Mouse (Mus musculus): Measurements from ENCODE around the gene Gpr107.
"Not testable (repeated sequence)": the region's sequence is repeated elsewhere in the genome, so short reads cannot be mapped to it uniquely, and the experiment has no call there.

The Gpr107 gene

GRCm38 (mm10) chr2:31156846-31157245, 4.7 kb downstream of the Gpr107 start:
- no peak for DNase-seq (ENCODE audit: low read depth, low spot score)

GRCm38 (mm10) chr2:31160147-31160920, 8.2 kb downstream of the Gpr107 start:
- DNase-seq (ENCODE audit: low read depth, low spot score) = no peak

- DNase-seq (ENCODE audit: low read depth, low spot score) = no peak
These were observed 9.5 kb downstream of the Gpr107 start for GRCm38 (mm10) chr2:31161620-31162019.

GRCm38 (mm10) chr2:31163361-31164118, 11.4 kb downstream of the Gpr107 start:
- no peak for DNase-seq (ENCODE audit: low read depth, low spot score)

GRCm38 (mm10) chr2:31164841-31165455, 12.8 kb downstream of the Gpr107 start:
- DNase-seq (ENCODE audit: low read depth, low spot score) = no peak

GRCm38 (mm10) chr2:31165529-31165928, 13.4 kb downstream of the Gpr107 start:
- no peak for DNase-seq (ENCODE audit: low read depth, low spot score)

GRCm38 (mm10) chr2:31167571-31167970, 15.5 kb downstream of the Gpr107 start:
- DNase-seq (ENCODE audit: low read depth, low spot score) = not testable (repeated sequence)

GRCm38 (mm10) chr2:31169001-31169400, 16.9 kb downstream of the Gpr107 start:
- DNase-seq (ENCODE audit: low read depth, low spot score) = no peak

GRCm38 (mm10) chr2:31170164-31170563, 18.0 kb downstream of the Gpr107 start:
- DNase-seq (ENCODE audit: low read depth, low spot score) = no peak

GRCm38 (mm10) chr2:31172001-31172400, 19.9 kb downstream of the Gpr107 start:
- DNase-seq (ENCODE audit: low read depth, low spot score) = no peak

- no peak for DNase-seq (ENCODE audit: low read depth, low spot score)
These were observed 20.4 kb downstream of the Gpr107 start for GRCm38 (mm10) chr2:31172536-31172935.

GRCm38 (mm10) chr2:31173290-31173689, 21.2 kb downstream of the Gpr107 start:
- no peak for DNase-seq (ENCODE audit: low read depth, low spot score)

GRCm38 (mm10) chr2:31178593-31178992, 26.5 kb downstream of the Gpr107 start:
- DNase-seq (ENCODE audit: low read depth, low spot score) = not testable (repeated sequence)

GRCm38 (mm10) chr2:31179471-31179870, 27.4 kb downstream of the Gpr107 start:
- DNase-seq (ENCODE audit: low read depth, low spot score) = no peak

GRCm38 (mm10) chr2:31180081-31180551, 28.0 kb downstream of the Gpr107 start:
- DNase-seq (ENCODE audit: low read depth, low spot score) = no peak

- no peak for DNase-seq (ENCODE audit: low read depth, low spot score)
These were observed 30.7 kb downstream of the Gpr107 start for GRCm38 (mm10) chr2:31182786-31183330.

GRCm38 (mm10) chr2:31183830-31184229, 31.7 kb downstream of the Gpr107 start:
- no peak for DNase-seq (ENCODE audit: low read depth, low spot score)

GRCm38 (mm10) chr2:31188691-31189090, 36.6 kb downstream of the Gpr107 start:
- no peak for DNase-seq (ENCODE audit: low read depth, low spot score)

GRCm38 (mm10) chr2:31189654-31190053, 37.5 kb downstream of the Gpr107 start:
- DNase-seq (ENCODE audit: low read depth, low spot score) = no peak

- no peak for DNase-seq (ENCODE audit: low read depth, low spot score)
These were observed 39.6 kb downstream of the Gpr107 start for GRCm38 (mm10) chr2:31191765-31192164.

GRCm38 (mm10) chr2:31194356-31195021, 42.4 kb downstream of the Gpr107 start:
- DNase-seq (ENCODE audit: low read depth, low spot score) = peak; percentile 57
